Mouse (Mus musculus): ENCODE measurements around the gene Sp2. TPM values are rescaled to one million over a fixed set of nuclear protein-coding genes. Genes with fewer than 3 reads are reported as not detected.

Sp2 gene
- polyA plus RNA-seq (2014; fragmentation: Nextera tagmentation; extraction: Ambion mirVana): 17.3 and 17.9 TPM in 2 replicates

GRCm38 (mm10) chr11:96982859-96983258 lies at the start of gene Sp2:
Gene Sp2, minus strand, starts transcription at chr11:96982959.
- no peaks in the 10 kb centered on the region for H3K36me3 ChIP-seq (ENCODE audit: control insufficient read depth, insufficient read depth, low read length)
- WGBS (ENCODE audit: insufficient replicate concordance): 76% methylated on average over 7 of the region's 7 CpGs

GRCm38 (mm10) chr11:97032499-97032898 lies 49.7 kb upstream of the Sp2 start:
- peaks cover 3% of the 10 kb centered on the region; the same call in 1 of the 2 replicates for H3K36me3 ChIP-seq (ENCODE audit: control insufficient read depth, insufficient read depth, low read length)
- H3K9me3 ChIP-seq (replicated peaks; ENCODE audit: control insufficient read depth, low read length): no peaks in the 10 kb centered on the region
- no peaks in the 10 kb centered on the region for H3K27me3 ChIP-seq (ENCODE audit: control insufficient read depth, insufficient read depth, low read length)
- no peak for ATAC-seq (replicated peaks; ENCODE audit: insufficient number of reproducible peaks, low FRiP score, low TSS enrichment)
- no peak overlapping the region for H3K4me2 ChIP-seq
- peaks cover 7% of the 10 kb centered on the region for H3K4me1 ChIP-seq (ENCODE audit: control insufficient read depth, insufficient read depth, low read length)
- 91% methylated on average over 4 of the region's 4 CpGs for WGBS (ENCODE audit: insufficient replicate concordance)
- no peak overlapping the region for H3K4me3 ChIP-seq (ENCODE audit: low read depth, low read length)
- H3K9ac ChIP-seq (ENCODE audit: low read depth, low read length): no peak overlapping the region
- H3K27ac ChIP-seq (ENCODE audit: low read depth, low read length): no peak overlapping the region

More at GRCm38 (mm10) chr11:96982859-96983258, at the start of gene Sp2:
- no peaks in the 10 kb centered on the region for H3K9me3 ChIP-seq (replicated peaks; ENCODE audit: control insufficient read depth, low read length)
- H3K4me3 ChIP-seq (ENCODE audit: low read depth, low read length): no peak within 1 kb of the TSS
- H3K27ac ChIP-seq (ENCODE audit: low read depth, low read length): no peak within 1 kb of the TSS
- peaks cover 52% of the 10 kb centered on the region for H3K27me3 ChIP-seq (ENCODE audit: control insufficient read depth, insufficient read depth, low read length)
- H3K4me1 ChIP-seq (ENCODE audit: control insufficient read depth, insufficient read depth, low read length): peaks cover 6% of the 10 kb centered on the region
- no peak within 1 kb of the TSS for H3K4me2 ChIP-seq
- no peak within 1 kb of the TSS for H3K9ac ChIP-seq (ENCODE audit: low read depth, low read length)
- ATAC-seq (replicated peaks; ENCODE audit: insufficient number of reproducible peaks, low FRiP score, low TSS enrichment): no peak

DNA sequence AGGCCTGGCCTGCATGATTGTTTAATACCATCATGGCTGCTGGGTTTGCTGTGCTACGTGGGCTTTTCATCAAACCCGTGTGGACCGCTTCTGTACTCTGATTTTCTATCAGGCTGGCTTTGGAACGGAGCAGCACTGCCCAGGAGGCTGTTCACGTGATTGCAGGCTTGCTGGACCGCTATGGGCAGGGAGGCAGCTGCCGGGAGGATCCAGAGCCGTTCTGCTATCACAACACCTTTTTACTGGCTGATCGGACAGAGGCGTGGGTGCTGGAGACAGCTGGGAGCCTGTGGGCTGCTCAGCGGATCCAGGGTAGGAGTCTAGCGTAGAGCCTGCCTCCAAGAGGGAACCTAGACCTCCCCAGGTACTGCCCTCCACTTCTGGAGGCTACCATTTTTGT lies 49.2 kb upstream of the Sp2 start:
- no peaks in the 10 kb centered on the region for H3K9me3 ChIP-seq (replicated peaks; ENCODE audit: control insufficient read depth, low read length)
- H3K4me2 ChIP-seq: no peak overlapping the region
- no peak overlapping the region for H3K9ac ChIP-seq (ENCODE audit: low read depth, low read length)
- no peak for ATAC-seq (replicated peaks; ENCODE audit: insufficient number of reproducible peaks, low FRiP score, low TSS enrichment)
- 61% methylated on average over 12 of the region's 12 CpGs for WGBS (ENCODE audit: insufficient replicate concordance)
- peaks cover 7% of the 10 kb centered on the region for H3K4me1 ChIP-seq (ENCODE audit: control insufficient read depth, insufficient read depth, low read length)
- H3K27me3 ChIP-seq (ENCODE audit: control insufficient read depth, insufficient read depth, low read length): no peaks in the 10 kb centered on the region
- no peak overlapping the region for H3K27ac ChIP-seq (ENCODE audit: low read depth, low read length)
- no peak overlapping the region for H3K4me3 ChIP-seq (ENCODE audit: low read depth, low read length)
- peaks cover 3% of the 10 kb centered on the region; the same call in 1 of the 2 replicates for H3K36me3 ChIP-seq (ENCODE audit: control insufficient read depth, insufficient read depth, low read length)

DNA sequence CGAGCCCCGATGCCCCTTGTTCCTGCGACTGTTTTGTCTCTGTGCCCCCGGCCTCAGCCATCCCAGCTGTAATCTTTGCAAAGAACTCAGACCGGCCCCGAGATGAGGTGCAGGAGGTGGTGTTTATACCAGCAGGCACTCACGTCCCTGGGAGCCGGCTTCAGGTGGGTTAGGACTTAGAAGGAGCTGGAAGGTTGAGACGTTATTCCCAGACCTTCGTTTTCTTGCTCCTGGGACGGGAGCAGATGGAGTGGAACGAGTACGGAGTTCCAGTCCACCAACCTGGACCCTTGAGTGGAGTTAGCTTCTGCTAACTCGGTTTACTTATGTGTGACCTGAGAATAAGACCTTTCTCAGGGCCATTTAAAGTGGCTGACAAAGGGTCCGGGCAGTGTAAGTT lies 47.7 kb upstream of the Sp2 start:
- Histone ChIP-seq H3K4me3 (ENCODE audit: low read depth, low read length) (peak overlapping the region; percentile 54), H3K4me2 (peak overlapping the region; percentile 87), H3K9me3 (replicated peaks; ENCODE audit: control insufficient read depth, low read length) (no peaks in the 10 kb centered on the region), H3K4me1 (ENCODE audit: control insufficient read depth, insufficient read depth, low read length) (peaks cover 10% of the 10 kb centered on the region), H3K36me3 (ENCODE audit: control insufficient read depth, insufficient read depth, low read length) (peaks cover 3% of the 10 kb centered on the region; the same call in 1 of the 2 replicates), H3K27ac (ENCODE audit: low read depth, low read length) (no peak overlapping the region), H3K27me3 (ENCODE audit: control insufficient read depth, insufficient read depth, low read length) (peaks cover under 1% of the 10 kb centered on the region), H3K9ac (ENCODE audit: low read depth, low read length) (peak overlapping the region; percentile 68)
- ATAC-seq (replicated peaks; ENCODE audit: insufficient number of reproducible peaks, low FRiP score, low TSS enrichment): no peak
- 25% methylated on average over 15 of the region's 15 CpGs for WGBS (ENCODE audit: insufficient replicate concordance)

DNA sequence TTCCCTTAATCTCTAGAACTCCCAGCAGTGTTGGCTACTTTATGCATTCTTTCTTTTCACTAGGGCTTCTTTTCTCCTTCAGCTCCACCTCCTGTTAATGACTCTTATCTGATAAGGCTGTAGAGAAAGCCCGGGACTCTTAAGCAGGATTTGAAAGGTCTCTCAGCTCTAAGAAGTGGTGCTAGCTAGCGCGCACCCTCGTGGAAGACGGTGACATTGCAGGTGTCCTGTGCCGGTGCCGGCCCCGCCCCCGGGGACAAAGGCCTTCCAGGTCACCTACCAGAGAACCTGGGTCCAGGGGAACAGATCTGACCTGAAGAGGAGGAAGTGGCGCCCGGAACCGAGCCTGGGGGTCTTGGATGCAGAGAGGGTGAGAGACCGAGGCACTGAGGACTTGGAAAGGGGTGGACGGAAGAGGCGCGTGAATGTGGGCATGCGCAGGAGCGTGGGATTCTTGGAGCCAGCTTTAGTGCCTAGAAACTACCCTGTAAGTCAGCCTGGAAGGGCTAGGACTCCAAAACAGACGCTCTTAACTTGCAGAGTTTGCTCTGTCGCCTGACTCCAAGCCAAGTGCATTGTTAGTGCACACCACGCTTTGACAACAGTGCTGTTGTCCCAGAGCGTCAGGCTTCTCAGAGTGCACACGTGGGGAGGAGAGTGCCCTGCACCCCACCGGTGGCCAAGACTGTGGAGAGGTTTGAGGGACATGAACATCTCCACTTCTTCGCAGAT lies 47.1 kb upstream of the Sp2 start, which contains the start of gene Scrn2:
Gene Scrn2, plus strand, starts transcription at position 253 of the 732 bp plus-strand sequence.
- ATAC-seq (replicated peaks; ENCODE audit: insufficient number of reproducible peaks, low FRiP score, low TSS enrichment): no peak; the same call in 1 of the 2 replicates
- peak within 1 kb of the TSS; percentile 54 for H3K4me3 ChIP-seq (ENCODE audit: low read depth, low read length)
- WGBS (ENCODE audit: insufficient replicate concordance): 1% methylated on average over 25 of the region's 25 CpGs
- H3K36me3 ChIP-seq (ENCODE audit: control insufficient read depth, insufficient read depth, low read length): peaks cover 3% of the 10 kb centered on the region; the same call in 1 of the 2 replicates
- H3K27me3 ChIP-seq (ENCODE audit: control insufficient read depth, insufficient read depth, low read length): peaks cover 6% of the 10 kb centered on the region
- H3K4me2 ChIP-seq: peak within 1 kb of the TSS; percentile 87
- H3K27ac ChIP-seq (ENCODE audit: low read depth, low read length): peak within 1 kb of the TSS; percentile 51; the same call in 1 of the 2 replicates
- H3K4me1 ChIP-seq (ENCODE audit: control insufficient read depth, insufficient read depth, low read length): peaks cover 14% of the 10 kb centered on the region
- H3K9ac ChIP-seq (ENCODE audit: low read depth, low read length): peak within 1 kb of the TSS; percentile 68
- H3K9me3 ChIP-seq (replicated peaks; ENCODE audit: control insufficient read depth, low read length): no peaks in the 10 kb centered on the region

DNA sequence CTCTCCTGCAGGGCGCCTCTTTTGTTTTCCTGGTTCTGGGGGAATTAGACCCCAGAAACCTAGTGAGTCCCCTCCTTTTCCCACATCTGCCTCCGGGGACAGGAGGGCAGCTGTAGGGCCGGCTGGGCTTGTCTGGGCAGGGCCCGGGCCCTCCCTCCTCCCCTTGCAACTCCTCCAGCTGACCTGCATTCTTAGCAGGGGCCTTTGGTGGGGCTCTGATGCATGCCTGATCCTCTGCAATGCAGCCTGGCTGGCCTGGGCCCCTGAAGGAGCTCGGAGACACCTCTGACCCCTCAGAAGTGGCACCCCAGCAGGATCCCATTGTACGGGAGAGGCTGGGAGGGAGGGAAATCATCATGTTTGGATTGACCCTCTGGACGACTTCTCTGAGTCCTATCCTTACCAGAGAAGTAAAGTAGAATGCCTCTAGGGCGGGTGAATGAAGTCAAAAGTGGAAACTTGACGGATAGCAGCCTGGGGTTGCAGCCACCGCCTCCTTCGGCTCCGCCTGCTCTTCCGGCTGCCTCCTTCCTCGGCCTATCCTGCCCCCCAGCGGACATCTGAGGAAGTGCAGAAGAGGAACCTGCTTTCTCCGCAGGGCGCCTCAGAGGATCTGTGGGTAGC lies 43.1 kb upstream of the Sp2 start:
- peaks cover 29% of the 10 kb centered on the region for H3K4me1 ChIP-seq (ENCODE audit: control insufficient read depth, insufficient read depth, low read length)
- no peaks in the 10 kb centered on the region for H3K36me3 ChIP-seq (ENCODE audit: control insufficient read depth, insufficient read depth, low read length)
- peak overlapping the region; percentile 56 for H3K4me2 ChIP-seq
- no peak for ATAC-seq (replicated peaks; ENCODE audit: insufficient number of reproducible peaks, low FRiP score, low TSS enrichment)
- H3K27ac ChIP-seq (ENCODE audit: low read depth, low read length): peak overlapping the region; percentile 37
- peak overlapping the region; percentile 44 for H3K9ac ChIP-seq (ENCODE audit: low read depth, low read length)
- H3K9me3 ChIP-seq (replicated peaks; ENCODE audit: control insufficient read depth, low read length): no peaks in the 10 kb centered on the region
- 1% methylated on average over 17 of the region's 17 CpGs for WGBS (ENCODE audit: insufficient replicate concordance)
- H3K27me3 ChIP-seq (ENCODE audit: control insufficient read depth, insufficient read depth, low read length): peaks cover 46% of the 10 kb centered on the region
- peak overlapping the region; percentile 22 for H3K4me3 ChIP-seq (ENCODE audit: low read depth, low read length)

GRCm38 (mm10) chr11:97024977-97025376 lies 42.2 kb upstream of the Sp2 start:
- no peak overlapping the region for H3K4me3 ChIP-seq (ENCODE audit: low read depth, low read length)
- no peaks in the 10 kb centered on the region for H3K36me3 ChIP-seq (ENCODE audit: control insufficient read depth, insufficient read depth, low read length)
- WGBS (ENCODE audit: insufficient replicate concordance): 9% methylated on average over 10 of the region's 10 CpGs
- peaks cover 22% of the 10 kb centered on the region for H3K4me1 ChIP-seq (ENCODE audit: control insufficient read depth, insufficient read depth, low read length)
- peaks cover 55% of the 10 kb centered on the region for H3K27me3 ChIP-seq (ENCODE audit: control insufficient read depth, insufficient read depth, low read length)
- H3K9me3 ChIP-seq (replicated peaks; ENCODE audit: control insufficient read depth, low read length): no peaks in the 10 kb centered on the region
- no peak for ATAC-seq (replicated peaks; ENCODE audit: insufficient number of reproducible peaks, low FRiP score, low TSS enrichment)
- H3K27ac ChIP-seq (ENCODE audit: low read depth, low read length): no peak overlapping the region
- peak overlapping the region; percentile 56 for H3K4me2 ChIP-seq
- no peak overlapping the region for H3K9ac ChIP-seq (ENCODE audit: low read depth, low read length)

- Histone ChIP-seq H3K9ac (ENCODE audit: low read depth, low read length) (peak overlapping the region; percentile 65), H3K4me2 (peak overlapping the region; percentile 89), H3K4me3 (ENCODE audit: low read depth, low read length) (peak overlapping the region; percentile 48), H3K4me1 (ENCODE audit: control insufficient read depth, insufficient read depth, low read length) (peaks cover 29% of the 10 kb centered on the region), H3K9me3 (replicated peaks; ENCODE audit: control insufficient read depth, low read length) (no peaks in the 10 kb centered on the region), H3K27ac (ENCODE audit: low read depth, low read length) (no peak overlapping the region), H3K27me3 (ENCODE audit: control insufficient read depth, insufficient read depth, low read length) (peaks cover 82% of the 10 kb centered on the region), H3K36me3 (ENCODE audit: control insufficient read depth, insufficient read depth, low read length) (no peaks in the 10 kb centered on the region)
- no peak for ATAC-seq (replicated peaks; ENCODE audit: insufficient number of reproducible peaks, low FRiP score, low TSS enrichment)
- under 1% methylated on average over 50 of the region's 50 CpGs for WGBS (ENCODE audit: insufficient replicate concordance)
Measured at GRCm38 (mm10) chr11:97021873-97022484, 39.2 kb upstream of the Sp2 start.
